Mouse (Mus musculus) NIH3T3 (cell line): Measurements from ENCODE around the gene Aatk.

Experiments used
- DNase-seq: peaks from one replicate; pipeline ENCODE4 v3.0.0-alpha.2; 2012; ENCODE audit warnings: low read depth

Aatk gene

GRCm38 (mm10) chr11:120046553-120047191, at the start of gene Aatk:
Aatk (minus strand) TSS chr11:120047167.
- no peak for DNase-seq

GRCm38 (mm10) chr11:120092817-120093591, 46.0 kb upstream of the Aatk start:
- DNase-seq: no peak

- no peak for DNase-seq
Measured at GRCm38 (mm10) chr11:120090661-120091060, 43.7 kb upstream of the Aatk start.

- DNase-seq: peak; percentile 99
Measured at GRCm38 (mm10) chr11:120086702-120087152, 39.8 kb upstream of the Aatk start, which contains the start of gene Cep131. Cep131 (minus strand) TSS chr11:120086827.

DNA sequence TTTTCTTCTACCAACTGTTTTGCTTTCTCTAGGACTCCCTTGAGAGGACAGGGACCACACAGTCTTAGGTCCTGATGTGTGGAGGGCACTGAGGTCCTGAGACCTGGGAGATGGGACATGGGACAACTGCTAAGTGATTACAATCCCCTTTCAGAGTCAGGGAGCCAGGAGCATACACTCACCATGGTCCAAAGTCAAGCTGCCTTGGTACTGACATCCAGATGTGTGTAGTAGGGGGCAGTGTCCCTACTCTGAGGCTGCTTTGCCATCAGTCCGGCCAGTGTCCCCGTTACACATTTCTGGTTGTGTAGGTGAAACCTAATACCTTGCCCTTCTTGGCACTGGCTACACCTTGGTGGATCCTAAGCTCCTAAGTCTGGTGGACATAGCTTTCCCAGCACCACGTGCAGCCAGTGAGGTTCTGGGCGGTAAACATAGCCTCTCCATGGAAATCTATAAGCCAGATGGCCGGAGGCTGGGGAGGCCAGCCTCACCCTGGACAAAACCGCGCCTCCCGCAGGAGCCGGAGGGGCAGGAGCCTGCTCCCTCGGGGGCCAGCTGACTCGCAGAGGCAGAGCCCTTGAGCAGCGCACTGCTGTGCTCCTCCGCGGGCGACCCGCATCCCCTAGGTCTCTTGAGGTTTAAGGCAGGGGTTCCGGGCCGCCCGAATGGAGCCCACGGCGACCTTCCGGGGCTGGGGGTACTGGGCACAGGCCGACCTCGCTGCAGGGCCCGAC, 39.1 kb upstream of the Aatk start:
- peak; percentile 73 for DNase-seq

- DNase-seq: no peak
Measured at GRCm38 (mm10) chr11:120080282-120080681, 33.3 kb upstream of the Aatk start.

DNA sequence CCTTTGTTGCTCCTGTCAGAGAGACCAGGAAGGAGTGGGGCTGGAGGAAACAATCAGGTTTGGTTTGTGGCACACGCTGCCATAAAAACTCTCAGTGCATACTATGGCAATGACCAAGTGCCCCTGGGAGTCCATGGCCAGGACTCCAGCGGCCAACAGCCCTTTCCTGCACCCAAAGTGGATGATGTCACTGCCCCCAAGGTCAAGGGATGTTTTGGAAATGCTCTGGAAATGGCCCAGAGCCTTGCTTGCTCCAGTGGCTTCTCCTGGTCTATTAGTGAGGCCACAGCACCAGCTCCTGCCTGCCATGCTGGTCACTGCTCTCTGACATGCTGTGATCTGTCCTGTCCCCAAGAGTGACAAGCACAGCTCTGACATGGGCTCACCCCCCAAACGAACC, 29.2 kb upstream of the Aatk start:
- DNase-seq: peak; percentile 20

- DNase-seq: peak; percentile 15
Measured at GRCm38 (mm10) chr11:120072986-120073647, 26.1 kb upstream of the Aatk start.

DNA sequence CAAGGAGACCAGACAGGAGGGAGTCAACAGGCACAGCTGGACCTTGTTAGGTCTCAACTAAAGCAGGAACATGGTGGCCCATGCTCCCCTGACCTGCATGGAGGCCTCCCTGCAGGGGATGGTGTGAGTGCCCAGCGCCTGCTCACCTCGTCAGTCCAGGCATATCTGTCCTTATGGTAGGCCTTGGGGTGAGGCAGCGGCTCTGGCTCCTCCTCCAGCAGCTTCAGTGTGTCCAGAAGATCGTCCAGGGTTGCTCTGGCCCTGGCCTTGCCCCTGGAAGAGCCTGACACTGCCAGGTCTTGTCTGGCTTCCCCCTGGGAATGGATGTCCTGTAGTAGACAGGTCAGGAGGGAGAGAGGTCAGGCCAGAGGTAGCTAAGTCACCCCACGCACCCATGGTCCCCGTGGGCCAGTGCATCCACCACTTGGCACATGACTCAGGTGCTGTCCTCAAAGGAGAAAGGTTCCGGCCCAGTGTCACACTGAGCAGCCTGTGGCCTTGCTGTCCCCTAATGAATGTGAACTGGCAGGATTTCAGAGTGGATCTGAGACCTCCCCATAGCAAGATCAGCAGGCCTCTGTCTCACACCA, 24.9 kb upstream of the Aatk start:
- DNase-seq: no peak

- no peak for DNase-seq
Measured at GRCm38 (mm10) chr11:120071065-120071464, 24.1 kb upstream of the Aatk start.

GRCm38 (mm10) chr11:120070286-120070930, 23.4 kb upstream of the Aatk start:
- DNase-seq: no peak

DNA sequence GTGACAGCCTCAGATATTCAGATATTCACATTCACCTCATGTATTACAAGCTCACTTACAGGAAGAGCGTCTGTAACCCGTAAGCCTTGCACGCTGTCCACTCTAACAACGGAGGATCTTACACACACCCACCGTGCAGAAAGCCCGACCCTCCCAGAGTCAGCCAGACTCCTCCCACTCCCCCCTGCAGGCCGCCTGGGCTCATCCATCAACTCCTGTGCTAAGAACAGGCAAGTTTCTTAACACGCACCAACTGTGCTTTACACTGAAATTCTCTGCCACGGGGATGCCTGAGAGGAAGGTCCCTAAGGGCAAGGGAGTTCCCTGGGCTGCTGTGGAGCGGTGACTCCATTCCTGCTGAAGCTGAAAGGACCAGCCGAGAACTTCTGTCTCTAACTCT, 22.3 kb upstream of the Aatk start:
- DNase-seq: no peak

DNA sequence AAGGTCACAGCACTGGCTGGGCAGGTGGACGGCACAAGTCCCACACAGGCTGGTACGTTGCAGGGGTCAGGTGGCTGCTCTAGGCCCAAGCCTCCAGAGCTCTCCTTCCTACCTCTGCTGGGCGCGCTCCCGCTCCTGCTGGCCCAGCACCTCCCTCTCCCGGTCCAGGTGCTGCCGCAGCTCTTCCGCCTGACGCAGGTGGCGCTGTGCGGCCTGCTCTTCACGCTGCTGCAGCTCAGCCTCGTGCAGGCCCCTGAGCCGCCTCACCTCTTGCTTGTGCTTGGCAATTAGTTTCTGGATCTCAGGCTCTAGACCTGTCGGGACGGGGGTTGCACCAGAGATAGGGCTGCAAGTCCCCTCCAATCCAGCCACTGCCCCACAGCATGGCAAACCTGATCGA, 20.9 kb upstream of the Aatk start:
- no peak for DNase-seq

DNA sequence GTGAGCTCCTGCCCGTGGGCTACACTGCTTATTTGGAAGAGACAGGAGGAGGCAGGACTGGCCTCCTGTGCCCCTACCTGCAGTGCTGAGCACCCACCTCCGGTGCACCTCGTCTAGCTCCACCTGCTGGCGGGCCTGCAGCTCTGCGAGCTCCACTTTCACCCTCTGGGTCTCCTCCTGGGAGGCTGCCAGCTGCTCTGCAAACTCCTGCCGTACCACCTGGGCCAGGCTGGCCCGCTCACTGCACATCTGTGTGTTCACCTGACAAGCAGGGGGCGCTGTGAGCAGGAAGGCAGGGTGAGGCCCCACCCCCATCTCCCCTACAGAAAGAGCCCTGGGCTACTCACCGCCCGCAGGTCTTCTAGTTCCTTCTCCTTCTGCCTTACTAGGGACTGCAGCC, 18.3 kb upstream of the Aatk start:
- DNase-seq: peak; percentile 61

DNA sequence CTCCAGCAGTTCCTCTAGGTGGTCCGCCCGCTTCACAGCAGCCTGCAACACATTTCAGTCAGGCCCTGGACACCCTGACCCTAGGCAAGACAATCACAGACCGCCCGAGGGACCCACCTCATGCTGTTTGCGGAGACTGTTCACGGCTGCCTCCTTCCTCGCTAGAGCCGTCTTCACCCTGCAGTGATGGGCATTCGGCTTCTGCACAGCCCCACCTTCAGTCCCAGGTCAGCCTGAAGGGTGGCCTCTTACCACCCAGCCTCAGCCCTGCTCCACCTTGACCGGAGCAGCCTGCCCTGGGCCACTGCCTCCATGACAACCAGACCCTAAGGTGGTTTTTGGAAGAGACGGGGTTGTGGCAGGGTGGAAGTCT, 17.7 kb upstream of the Aatk start:
- no peak for DNase-seq

DNA sequence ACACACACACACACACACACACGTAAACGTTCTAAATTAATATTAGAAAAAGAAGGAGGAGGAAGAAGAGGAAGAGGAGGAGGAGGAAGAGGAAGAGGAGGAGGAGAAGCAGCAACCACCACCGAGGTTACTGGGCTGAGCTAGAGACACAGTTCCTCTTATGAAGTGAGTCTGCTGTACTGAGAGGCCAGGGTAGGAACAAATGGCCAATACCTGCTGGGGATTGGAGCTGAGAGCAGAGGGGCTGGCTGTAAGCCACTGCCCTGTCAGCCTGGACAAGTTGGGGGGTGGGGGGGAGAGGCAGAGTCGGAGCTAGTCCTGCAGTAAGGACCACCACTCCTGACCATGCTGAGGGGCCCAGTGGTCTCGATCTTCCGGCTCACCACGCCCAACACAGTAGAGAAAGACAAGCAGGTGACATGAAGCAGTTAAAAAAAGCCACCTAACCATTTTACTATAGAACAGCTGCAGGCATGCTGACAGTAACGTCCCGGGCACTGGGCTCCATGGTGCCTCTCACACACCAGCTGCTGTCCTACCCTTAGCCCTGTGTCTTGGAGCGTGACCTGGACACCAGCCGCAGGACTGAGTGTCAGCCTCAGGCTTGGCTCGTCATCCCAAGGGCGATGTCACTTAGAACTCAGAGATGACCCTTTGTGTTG, 17.2 kb upstream of the Aatk start:
- DNase-seq: no peak

DNA sequence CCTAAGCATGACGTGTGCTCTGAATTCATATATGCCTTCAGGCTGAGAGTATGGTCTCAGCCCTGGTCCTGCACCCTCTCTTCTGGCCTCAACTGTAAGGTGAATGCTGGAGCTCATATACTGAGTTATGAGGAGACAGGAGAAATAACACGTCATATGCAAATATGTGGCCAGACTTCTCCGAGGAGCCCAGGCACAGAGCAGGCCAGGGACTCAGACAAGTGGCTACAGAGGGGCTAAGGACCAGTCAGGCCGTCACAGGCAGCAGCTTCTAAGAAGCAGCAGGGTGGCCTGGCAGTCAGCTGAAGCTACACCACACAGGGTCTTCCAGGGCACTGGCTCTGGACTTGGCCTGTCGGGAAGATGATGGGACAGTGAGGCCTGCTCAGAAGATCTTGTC, 16.4 kb upstream of the Aatk start:
- no peak for DNase-seq

DNA sequence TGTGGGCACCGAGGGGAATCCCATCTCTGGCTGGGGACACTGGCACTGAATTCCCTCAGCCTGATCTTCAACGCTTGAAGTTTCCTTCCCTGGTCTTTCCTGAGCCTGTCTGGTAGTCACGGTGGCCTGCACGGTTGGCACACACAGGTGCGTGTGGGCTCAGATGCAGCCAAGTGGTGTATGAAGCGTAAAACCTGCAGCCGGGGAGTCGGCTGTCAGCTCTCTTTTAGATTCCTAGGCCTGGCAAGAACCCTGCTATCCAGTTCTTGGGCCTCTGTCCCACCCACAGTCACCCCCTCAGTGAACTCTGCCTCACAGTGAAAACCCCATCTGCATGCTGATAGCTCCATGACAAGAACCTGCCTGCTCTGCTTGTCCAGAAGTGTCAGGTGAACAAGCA, 13.7 kb upstream of the Aatk start:
- no peak for DNase-seq

- no peak for DNase-seq
Measured at GRCm38 (mm10) chr11:120055953-120056732, 9.2 kb upstream of the Aatk start.

DNA sequence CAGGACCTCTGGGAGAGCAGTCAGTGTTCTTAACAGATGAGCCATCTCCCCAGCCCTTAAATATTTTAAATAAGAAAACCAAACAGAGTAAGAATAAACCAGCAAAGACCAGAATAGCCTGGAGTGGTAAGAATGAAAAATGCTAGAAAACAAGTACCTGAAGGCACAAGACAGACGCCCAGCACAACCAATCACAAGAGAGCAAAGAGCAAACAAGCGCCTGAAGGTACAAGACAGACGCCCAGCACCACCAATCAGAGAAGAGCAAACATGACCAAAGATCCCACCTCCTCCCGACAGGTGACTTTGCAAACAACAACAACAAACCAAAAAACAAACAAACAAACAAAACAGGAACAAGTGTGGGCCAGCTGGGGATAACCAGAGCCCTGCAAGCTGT, 6.9 kb upstream of the Aatk start:
- no peak for DNase-seq
